Mouse (Mus musculus): ENCODE results near the gene Bach1.

DNA sequence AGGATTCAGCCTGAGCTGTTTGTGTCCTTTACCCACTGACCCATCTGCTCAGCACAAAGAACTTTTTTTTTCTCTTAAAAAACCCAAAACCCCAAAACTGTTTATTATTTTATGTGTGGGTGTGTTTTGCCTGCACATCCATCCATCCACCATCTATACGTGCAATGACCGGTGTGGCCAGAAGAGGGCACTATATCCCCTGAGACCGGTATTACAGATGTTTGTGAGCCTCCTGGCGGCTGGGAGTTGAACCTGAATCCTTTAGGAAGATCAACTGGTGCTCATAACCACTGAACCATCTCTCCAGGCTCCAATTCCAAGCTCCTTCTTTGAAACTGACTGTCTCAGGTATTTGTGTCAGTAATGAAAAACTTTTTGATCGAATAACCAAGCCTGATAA lies 48.0 kb downstream of the Bach1 start:
- TF ChIP-seq CTCF (IDR thresholded peaks at IDR 0.05; ENCODE audit: extremely low read depth, insufficient read length, insufficient replicate concordance, low read depth, low read length), result peak; percentile 99; the same call in 1 of the 2 replicates
- TF ChIP-seq POLR2A (IDR thresholded peaks at IDR 0.05; ENCODE audit: low read depth, low read length), result no peak
